Mouse (Mus musculus): ENCODE data around the gene Rflna.

The Rflna gene

DNA sequence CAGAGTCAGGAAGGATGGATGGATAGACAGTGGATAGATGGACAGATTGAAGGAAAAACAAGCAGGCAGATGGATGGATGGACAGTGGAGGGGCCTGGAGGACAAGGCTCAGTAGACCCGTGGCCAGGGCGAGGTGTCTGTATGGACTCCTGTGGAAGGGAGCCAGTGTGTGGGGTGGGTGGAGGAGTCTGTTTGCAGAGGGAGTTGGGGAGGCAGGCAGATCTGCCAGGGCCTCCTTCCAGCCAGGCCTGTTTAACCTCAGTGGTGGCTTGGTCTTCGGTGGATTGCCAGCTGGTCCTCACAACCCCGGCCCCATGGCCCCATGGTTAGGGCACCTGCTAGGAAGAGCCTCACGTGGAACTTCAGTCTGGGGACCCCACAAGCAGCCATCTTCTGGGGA is 3.9 kb downstream of the Rflna start:
- DNase-seq = peak; percentile 52 to 60

GRCm38 (mm10) chr5:125011166-125011565 is 8.1 kb downstream of the Rflna start:
- peak; percentile 56 to 58 for DNase-seq

DNA sequence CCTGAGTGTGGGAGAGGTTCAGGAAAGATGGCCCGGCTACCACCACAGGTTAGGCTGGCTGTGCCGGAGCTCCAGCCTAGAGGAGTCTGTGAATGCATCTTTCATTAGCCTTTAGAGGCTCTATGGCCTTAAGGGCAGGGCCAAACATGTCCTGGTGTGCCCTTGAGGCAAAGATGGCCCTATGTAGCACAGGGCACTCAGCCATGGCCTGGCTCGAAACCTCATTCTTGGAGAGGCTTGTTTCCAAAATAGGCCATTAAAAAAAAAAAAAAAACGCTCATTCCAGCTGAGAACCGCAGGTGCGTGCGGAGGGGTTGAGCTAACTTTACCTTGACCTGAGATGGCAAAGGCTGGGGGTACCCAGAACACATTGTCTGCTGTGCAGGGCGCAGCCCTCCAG is 8.6 kb downstream of the Rflna start:
- DNase-seq = peak in 1 of 2 experiments; percentile 48

- peak; percentile 93 to 96 for DNase-seq
These were observed 11.5 kb downstream of the Rflna start for GRCm38 (mm10) chr5:125014497-125014896.

GRCm38 (mm10) chr5:125015066-125015465 is 12.0 kb downstream of the Rflna start:
- DNase-seq = peak; percentile 82 to 87

DNA sequence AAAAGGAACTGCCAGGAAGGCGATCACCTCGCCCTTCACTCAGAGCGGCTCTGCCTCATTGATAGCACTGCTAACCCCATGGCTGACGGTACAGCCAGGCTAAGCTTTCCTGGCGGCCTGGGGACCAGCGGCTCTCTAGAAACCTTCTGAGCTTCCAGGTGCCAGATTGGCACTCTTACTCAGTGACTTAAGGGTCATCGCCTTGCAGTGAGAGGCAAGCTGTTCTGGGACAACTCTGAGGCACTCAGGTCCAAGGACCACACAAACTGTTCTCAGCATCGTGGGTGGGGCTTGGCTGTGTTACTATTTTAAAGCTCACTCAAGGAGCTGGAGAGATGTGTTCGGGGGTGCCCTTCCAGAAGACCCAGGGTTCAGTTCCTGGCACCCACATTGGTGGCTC is 12.6 kb downstream of the Rflna start:
- peak; percentile 58 to 71 for DNase-seq

- DNase-seq = no peak
These were observed 13.6 kb downstream of the Rflna start for GRCm38 (mm10) chr5:125016421-125017242.

GRCm38 (mm10) chr5:125017332-125017731 is 14.3 kb downstream of the Rflna start:
- DNase-seq = peak; percentile 88 to 91

- DNase-seq = no peak
These were observed 16.1 kb downstream of the Rflna start for GRCm38 (mm10) chr5:125019099-125019498.

- peak; percentile 93 to 95 for DNase-seq
These were observed 18.3 kb downstream of the Rflna start for GRCm38 (mm10) chr5:125021298-125021697.

DNA sequence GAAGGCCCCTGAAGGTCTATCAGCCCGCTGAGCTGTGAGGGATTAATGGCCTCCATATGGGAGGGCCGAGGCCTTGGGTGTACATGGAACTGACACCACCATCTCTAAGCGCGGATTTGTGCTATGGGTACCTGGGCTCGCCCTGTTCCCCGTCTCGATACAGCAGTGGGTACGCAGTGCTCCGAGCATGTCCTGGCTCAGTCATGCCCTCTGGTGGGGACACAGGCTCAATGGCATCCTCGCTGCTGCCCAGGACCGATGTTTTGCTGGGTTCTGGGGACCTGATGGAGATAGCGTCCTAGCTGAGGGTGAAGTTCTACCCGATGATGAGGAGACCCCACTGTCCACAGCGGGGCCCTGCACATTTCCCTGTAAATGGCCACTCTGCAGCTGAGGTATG is 21.0 kb downstream of the Rflna start:
- DNase-seq = peak; percentile 82 to 83

- peak in 1 of 2 experiments; percentile 68 for DNase-seq
These were observed 25.4 kb downstream of the Rflna start for GRCm38 (mm10) chr5:125028371-125028770.

DNA sequence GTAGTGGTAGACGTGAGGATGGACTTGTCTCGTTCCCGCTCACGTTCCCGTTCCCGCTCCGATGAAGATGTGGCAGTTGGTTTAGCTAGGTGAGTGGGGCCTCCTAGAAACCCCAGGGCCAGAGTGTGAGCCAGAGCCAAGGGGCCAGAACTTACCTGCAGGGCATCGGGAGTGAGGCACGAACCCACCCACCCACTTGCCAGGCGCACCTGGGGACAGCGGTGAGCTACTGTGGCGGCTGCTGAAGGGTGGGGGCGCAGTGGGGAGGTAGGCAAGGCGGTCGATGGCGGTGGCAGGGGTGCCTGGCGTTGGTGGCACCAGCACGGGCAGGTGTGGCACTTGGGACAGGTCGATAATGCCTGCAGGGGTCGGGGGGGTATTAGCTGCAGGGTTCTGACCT is 25.9 kb downstream of the Rflna start:
- DNase-seq = no peak

GRCm38 (mm10) chr5:125036483-125036882 is 33.5 kb downstream of the Rflna start:
- DNase-seq = no peak

GRCm38 (mm10) chr5:125039377-125040027 is 36.5 kb downstream of the Rflna start:
- DNase-seq = peak; percentile 70 to 74

DNA sequence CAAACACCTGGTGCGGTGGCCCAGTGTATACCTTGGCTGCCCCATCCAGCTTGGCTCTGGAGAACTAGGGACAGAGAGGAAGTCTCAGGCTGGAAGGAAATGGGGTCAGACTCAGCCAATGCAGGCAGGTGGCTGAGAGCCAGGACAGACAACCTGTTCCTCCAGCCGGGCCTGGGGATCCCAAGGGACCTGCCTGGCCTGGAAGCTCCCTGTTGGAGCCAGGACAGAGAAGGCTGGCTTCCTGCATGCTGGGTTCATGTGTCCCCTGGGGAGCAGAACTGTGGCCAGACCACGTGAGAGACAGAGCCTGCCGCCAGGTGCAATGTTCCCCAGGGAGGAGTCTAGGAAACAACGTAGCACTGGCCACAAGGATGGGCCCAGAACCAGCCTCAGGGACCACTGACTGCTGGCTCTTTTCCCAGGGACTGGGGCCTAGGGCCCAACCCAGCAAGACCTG is 37.1 kb downstream of the Rflna start:
- DNase-seq = peak; percentile 88 to 92

DNA sequence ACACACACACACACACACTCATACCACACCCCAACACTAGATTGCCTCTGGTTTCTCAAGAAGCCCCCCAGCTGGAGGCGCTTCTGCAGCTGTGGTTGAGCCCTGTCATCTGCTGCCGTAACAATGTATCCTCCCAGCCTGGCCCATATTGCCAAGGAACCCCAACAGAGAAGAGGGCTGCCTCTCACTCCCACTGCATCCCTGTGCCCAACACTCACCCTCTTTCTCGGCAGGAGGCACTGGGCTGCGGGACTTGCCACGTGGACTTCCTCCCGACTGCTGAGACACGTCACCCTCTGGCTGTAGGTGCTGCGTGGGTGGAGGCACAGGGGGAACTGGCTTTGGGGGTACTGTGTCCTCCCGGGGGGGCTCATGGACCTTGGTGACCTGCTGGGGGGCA is 38.6 kb downstream of the Rflna start:
- DNase-seq = no peak

DNA sequence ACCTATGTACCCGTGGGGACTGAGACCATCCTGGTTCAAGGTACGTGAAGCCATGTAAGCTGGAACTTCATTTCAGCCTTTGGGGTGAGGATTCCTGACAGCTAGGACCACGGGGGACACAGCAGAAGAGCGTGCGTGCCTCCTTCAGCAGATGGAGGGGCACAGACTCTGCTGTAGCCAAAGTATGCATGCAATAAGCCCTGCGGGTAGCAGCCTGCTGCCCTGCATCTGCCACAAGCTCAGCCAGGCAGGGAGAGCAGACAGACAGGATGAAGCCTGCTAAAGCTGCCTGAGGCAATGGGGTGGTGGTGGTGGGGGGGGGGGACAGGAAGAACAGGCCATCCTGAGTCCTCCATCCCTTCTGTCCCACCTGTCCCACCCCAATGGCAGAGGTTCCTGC is 40.4 kb downstream of the Rflna start:
- peak in 1 of 2 experiments; percentile 55 for DNase-seq

- DNase-seq = peak in 1 of 2 experiments; percentile 18
These were observed 42.2 kb downstream of the Rflna start for GRCm38 (mm10) chr5:125045202-125045601.

- DNase-seq = no peak
These were observed 43.4 kb downstream of the Rflna start for GRCm38 (mm10) chr5:125046436-125046835.

DNA sequence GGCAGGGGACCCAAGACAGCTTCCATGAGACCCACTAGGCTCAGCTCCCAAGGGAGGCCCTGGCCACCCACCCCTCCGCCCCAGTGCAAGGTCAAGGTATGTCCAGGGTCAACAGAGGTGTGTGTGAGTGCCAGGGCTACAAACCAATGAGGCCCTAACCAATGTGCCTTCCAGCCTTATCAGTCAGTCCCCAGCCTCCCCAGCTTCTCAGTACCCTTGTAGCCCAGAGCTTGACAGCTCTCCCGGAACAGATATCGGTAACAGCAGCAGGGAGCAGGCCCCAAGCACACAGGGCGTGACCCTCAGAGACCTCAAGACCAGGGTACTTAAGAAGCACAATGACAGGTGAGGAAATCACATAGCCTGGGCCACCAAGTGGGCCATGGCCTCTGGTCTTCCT is 46.5 kb downstream of the Rflna start:
- DNase-seq = no peak

DNA sequence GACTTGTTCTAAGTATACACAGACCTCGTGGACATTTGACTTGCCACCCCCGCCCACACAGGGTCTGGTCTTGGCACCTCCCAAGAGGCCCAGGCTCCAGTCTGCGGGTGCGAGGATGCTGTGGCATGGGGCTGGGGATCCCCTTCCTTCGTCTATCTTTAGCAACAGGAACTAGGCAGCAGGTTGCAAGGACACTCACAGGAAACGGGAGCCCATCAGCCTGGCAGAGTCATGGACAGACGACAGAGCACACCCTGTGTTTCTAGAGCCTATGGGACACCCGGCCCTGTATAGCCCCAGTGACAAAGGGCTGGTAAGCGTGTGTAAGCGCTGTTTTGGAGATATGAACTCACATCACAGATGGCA is 49.2 kb downstream of the Rflna start:
- DNase-seq = peak in 1 of 2 experiments; percentile 13

DNA sequence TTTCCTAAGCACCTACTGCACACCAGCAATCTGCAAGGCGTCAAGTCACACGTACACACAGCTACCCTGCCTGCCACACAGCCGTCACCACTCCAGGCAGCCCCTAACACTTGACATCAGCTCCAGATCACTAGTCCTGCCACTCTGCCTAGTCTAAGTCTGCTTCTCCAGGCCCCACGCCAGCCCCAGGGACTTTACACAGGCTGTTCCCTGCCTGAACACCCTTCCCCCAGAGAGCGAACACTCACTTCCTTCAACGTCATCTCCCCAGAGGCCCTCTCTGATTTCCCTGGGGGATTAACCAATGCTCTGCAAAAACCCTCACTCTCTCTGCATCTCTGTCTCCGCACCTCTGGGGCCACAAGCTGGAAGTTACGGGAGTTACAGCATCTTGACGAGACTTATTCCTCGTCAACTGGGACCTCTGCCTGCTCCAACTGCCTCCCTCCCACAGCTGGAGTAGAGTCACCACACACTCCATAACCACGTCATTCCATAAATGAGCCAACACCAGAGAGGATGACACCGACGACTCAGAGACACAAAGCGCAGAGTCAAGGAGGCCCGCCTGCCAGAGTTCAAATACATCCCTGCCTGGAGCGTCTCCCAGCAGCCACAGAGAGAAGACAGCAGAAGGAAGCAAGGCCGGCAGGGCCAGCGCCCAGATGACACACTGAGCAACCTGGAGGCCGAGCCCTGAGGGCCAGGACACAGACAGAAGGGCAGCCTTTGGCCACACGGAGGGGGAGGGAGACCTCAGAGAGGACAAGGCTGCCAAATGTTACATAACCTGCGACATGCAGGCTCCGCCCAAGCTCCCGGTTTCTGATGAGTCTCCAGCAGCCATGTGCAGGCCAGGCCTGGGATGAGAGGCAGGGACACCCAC is 49.8 kb downstream of the Rflna start:
- peak; percentile 69 to 73 for DNase-seq
